Mouse (Mus musculus) common myeloid progenitor, adult 5-6 weeks (primary cell): ENCODE results near the gene 4930568D16Rik. TPM values are rescaled to one million over a fixed set of nuclear protein-coding genes. Genes with fewer than 3 reads are reported as not detected.

Source experiments
- ATAC-seq: replicated peaks from 2 replicates; pipeline ENCODE4 v1.8.0; 2016; ENCODE audit warnings: low read depth, mild to moderate bottlenecking, moderate TSS enrichment, inconsistent platforms; ENCODE audit not compliant: poor library complexity, severe bottlenecking
- total RNA-seq: library from RNA; stranded (forward); fragments of 200-1000, 187-1606 nt; gene quantifications from 2 replicates; pipeline ENCODE4 v1.2.3, GENCODE M21; 2017

4930568D16Rik gene
- total RNA-seq: not detected in 2 replicates

- ATAC-seq: no peak
These were observed at the start of gene 4930568D16Rik for GRCm38 (mm10) chr2:35367629-35368028. 4930568D16Rik (minus strand) TSS chr2:35367729.

GRCm38 (mm10) chr2:35417231-35417630 is 49.7 kb upstream of the 4930568D16Rik start:
- ATAC-seq: peak; percentile 33

DNA sequence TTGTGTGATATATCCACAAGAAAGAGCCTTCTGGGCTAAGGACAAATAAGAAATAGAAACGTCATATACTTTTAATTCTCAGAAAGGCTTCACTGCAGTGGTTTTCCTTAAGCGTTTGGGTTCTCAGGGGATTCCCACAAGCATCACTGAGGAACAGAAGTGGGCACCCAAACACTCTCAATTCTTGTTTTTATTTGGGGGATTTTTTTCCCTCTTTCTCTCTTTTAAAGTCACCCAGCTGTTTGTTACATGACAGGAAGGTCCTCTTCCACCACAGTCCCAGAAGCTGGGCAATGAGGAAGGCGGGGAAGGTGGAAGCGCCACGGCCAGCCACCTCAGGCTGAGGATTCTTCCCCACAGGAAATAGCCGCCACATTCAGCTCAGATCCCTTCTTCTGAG is 48.9 kb upstream of the 4930568D16Rik start:
- peak; percentile 37 for ATAC-seq

DNA sequence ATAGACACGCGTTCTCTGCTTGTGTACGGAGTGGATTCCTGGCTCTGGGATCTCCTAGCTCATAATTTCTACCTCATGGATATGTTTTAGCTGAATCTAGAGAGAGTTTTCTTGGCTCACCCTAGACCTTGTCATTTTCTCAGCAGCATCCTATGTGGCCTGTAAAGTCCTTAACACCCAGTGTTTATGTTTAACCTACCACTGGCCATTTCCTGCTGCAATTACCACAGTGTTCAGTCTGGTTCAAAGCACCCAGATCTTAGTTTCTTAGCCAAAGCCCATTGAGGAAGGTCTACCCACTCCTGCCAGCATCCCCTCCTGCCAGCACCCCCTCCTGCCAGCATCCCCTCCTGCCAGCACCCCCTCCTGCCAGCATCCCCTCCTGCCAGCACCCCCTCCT is 45.3 kb upstream of the 4930568D16Rik start:
- ATAC-seq: no peak

DNA sequence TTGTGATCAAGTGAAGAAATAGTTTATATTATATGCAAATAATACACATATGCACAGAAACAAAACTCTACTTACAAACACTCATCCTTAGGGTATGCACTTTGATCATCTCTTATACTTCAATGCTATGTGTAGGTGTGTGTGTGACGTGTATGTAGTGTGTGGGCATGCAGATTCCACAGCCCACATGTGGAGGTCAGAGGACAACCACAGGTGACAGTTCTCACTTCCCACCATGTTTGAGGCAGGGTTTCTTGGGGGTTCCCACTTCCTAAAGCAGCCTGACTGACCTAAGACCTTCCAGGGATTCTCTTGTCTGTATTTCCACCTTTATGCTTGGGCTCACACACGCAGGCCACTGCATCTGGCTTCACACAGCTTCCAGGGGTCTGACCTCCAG is 44.7 kb upstream of the 4930568D16Rik start:
- no peak for ATAC-seq

GRCm38 (mm10) chr2:35411640-35412190 is 44.2 kb upstream of the 4930568D16Rik start:
- ATAC-seq: no peak

DNA sequence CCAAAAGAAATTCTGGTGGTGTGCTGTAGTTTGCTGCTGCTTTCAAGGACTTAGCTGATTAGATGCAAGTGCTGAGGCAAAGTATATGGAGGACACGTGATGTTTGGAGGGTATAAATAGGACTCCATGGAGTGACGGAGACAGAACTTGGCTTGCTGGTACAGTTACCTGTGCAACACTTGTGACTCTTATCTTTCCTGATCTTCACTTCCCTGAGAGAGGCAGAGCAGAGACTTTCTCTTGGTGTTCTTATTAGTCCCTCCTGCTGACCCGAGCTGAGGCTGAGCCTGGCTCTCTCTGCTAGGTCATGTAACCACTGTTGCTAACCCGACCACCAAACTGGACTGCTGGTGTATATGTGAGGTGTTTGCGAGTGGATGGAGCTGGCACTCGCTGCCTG is 41.9 kb upstream of the 4930568D16Rik start:
- ATAC-seq: no peak

DNA sequence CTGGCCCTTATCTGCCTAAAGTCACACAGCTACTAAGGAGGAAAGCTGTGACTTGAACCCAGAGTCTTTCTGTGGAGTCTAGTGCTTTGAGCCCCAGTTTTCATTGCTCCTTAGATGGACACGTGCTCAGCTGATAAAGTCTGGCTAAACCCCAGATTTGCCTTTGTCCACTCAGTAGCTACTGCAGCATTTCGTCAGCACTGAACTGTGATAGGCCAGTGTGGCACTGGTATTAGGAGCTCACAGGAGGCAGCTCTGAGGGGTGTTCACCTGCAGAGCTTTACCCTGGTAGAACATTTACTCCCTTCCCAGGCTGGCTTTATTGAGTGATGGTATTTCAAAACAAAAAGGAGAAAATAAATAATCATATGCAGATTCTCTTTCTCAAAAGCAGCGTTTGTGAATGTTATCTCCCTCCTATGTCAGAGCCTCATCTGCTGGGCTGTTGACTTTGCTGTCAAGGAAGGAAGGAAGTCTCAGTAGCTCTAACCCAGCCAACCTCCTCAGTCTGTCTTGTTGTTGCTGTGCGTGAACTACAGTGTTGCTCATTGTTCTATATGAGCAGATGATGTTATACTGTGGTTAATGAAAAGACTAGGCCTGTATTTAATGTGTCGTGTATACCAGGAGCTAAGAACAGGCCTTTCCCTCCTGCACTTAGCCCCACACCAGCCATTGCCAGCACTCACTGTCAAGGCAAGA is 41.0 kb upstream of the 4930568D16Rik start:
- no peak for ATAC-seq

DNA sequence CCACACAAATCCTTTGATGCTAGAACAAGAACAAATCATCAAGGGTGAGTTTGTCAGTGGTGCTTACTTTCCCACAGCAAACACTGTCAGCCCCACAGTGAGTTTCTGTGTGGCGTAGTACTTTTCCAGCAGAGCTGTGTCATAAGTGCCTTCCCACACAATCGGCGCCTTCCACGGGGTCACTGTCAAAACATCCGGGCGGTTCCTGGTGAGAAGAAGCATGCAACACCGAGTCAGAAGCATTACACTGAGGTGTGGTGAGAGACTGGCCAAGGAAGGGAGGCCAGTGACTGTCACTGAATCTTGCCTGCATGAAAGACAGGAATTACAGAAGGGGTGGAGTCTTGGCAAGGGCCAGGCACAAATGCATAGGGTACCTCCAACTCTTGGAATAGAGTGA is 40.3 kb upstream of the 4930568D16Rik start:
- ATAC-seq: no peak

DNA sequence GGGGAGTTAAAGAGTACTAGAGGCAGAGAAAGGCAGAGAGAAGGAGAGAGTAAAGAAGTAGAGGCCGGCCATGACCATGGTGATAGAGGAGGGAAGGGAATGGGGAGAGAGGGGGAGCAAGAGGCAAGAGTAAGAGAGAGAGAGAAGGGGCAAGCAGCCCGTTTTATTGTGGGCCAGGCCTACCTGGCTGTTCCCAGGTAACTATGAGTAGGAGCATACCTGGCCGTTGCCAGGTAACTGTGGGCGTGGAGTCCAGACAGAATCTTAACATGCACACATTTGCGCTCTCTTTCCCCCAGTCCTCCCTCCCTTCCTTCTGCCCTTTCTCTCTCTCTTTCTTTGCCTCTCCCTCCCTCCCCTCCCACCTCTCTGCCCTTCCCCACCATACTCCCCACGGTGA is 39.7 kb upstream of the 4930568D16Rik start:
- no peak for ATAC-seq

GRCm38 (mm10) chr2:35406611-35407010 is 39.1 kb upstream of the 4930568D16Rik start:
- no peak for ATAC-seq

DNA sequence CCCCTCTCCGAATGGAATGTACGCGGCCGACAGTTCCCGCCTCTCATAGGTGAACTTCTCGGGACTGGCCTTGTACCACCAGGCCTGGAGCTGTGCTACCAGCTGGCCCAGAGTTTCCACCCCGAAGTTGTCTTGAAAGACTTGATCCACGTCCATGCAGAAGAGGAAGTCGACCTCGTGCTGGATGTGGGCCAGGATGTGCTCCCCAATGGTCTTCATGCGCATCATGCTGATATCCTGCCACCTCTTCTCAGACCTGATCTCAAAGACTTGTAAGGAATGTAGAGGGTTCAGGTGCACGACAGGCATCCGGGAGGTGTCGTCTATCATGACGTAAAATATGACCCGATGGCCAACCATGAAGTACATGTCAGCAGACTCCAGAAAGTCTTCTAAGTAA is 34.9 kb upstream of the 4930568D16Rik start:
- no peak for ATAC-seq

- no peak for ATAC-seq
These were observed 33.2 kb upstream of the 4930568D16Rik start for GRCm38 (mm10) chr2:35400739-35401138.

DNA sequence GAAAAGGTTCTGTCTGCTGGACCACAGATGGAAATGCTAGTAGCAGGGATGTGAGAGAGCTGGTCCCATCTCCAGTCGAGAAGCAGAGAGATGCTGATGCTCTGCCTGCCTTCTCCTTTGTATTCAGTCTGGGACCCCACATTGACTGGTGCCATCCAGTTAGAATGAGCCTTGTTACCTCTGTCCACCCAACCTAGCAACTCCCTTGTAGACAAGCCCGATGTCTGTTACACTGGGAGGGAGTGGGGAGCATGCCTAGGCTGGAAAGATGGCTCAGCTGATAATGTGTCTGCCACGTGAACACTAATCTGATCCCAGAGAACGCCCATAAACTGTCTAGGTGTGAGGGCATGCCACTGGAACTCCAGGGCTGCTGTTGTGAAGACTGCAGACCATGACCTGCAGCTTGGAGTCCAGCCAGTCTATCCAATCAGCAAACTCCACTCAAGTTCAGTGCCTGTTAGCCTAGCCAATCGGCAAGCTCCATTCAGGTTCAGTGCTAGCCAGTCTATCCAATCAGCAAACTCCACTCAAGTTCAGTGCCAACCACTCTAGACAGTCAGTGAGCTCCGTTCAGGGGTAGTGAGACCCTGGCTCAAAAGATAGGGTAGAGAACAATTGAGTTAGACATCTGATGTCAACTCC is 30.8 kb upstream of the 4930568D16Rik start:
- ATAC-seq: peak; percentile 4

DNA sequence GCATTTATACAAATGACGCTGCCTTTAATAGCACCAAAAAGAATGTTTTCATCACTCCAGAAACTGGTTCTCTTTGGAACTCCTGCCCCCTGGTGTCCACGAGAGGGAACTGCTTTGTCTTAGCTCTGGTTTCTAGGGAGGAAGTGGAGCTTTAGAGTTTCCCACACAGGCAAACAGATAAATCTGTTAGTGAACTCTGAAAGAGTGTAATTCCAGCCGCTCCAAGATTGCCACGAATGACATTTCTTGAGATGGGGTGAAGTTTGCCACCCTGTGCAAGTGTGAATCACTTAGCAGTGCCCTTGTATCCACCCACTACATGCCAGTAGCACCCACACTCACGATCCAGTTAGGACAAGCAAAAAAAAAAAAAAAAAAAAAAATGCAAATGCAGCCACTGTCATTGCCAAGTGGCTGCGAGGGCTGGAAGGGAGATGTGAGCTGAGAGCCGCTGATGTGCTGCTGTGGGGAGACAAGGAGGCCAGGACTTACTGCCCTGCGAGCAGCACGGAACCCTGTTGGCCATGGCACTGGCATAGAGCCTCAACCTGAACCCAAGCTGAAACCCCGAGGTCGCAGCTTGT is 30.2 kb upstream of the 4930568D16Rik start:
- ATAC-seq: peak; percentile 85

GRCm38 (mm10) chr2:35397096-35397495 is 29.6 kb upstream of the 4930568D16Rik start, which contains the start of gene 4930402F06Rik:
4930402F06Rik (minus strand) TSS chr2:35397175.
- peak; percentile 43; the same call in 1 of the 2 replicates for ATAC-seq

DNA sequence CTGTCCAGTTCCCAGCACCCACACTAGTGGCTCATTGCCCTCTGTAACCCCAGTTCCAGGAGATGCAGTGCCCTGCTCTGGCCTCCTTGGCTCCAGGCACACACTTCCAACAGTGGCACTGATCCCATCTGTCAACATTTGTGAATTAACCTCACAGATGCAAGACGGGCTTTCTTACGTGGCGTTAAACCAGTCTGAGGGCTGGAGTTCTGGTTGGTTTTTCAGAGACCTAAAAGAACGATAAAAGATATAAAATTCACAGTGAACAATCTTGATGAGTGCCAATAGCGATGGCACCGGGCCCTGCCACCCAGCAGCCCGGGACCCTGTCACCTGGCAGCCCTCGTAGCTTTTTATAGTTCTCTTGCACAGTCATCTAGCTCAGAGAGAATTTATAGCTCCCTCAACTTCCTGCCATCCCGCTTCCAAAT is 17.9 kb upstream of the 4930568D16Rik start:
- ATAC-seq: no peak

- no peak for ATAC-seq
These were observed 11.8 kb upstream of the 4930568D16Rik start for GRCm38 (mm10) chr2:35379306-35379705.

DNA sequence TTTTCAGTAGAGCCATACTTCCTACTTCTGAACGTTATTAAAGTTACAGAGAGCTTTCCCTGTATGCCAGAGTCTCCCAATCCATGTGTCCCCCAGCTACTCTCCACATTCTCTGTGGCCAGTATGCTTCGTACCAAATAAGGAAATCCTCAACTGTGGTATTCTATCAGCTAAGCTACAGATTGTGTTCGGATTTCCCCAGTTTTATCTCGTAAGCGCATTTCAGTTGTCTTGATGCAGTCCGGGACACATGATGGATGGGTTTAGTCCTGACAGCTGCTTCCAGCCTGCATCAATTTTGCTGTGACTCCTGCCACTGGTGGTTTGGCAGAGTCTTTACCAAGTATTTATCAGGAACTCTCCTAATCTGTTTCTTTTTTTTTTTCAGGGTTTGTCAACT is 10.1 kb upstream of the 4930568D16Rik start:
- peak; percentile 66 for ATAC-seq

DNA sequence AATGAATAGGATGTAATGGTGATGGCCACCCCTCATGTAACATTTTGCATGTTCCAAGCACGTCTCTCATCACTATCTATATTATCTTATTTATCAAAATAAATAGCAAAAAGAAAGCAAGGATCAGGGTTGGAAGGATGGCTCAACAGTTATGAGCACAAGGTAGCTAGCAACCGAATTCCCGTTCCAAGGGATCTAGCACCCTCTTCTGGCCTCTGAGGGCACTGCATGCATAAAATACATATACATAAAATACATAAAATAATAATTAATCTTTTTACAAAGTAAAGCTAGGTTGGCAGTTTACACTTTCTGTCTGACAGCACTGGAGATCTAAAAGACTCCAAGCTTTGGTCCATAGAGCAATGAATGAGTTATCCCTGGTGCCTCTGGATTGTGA is 5.5 kb upstream of the 4930568D16Rik start:
- ATAC-seq: no peak

DNA sequence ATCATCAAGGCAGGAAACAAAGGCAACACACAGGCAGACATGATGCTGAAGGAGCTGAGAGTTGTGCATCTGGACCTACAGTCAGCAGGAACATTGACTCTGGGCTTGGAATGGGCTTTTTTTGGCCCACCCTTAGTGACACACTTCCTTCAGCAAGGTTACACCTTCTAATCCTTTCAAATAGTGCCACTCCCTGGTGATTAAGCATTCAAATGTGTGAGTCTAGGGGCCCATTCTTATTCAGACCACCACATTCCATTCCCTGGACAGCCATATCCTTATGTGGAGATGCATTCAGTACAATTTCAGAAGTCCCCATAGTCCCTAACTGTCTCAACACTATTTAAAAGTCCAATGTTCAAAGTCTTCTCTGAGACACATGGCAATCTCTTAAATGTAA is 3.2 kb upstream of the 4930568D16Rik start:
- ATAC-seq: no peak
